Mouse (Mus musculus) right cerebral cortex, postnatal 25 days (tissue): Measurements from ENCODE around the gene Jun.

ENCODE experiments used
- DNase-seq: peaks from one replicate; pipeline ENCODE4 v3.0.0; 2022

Jun gene

DNA sequence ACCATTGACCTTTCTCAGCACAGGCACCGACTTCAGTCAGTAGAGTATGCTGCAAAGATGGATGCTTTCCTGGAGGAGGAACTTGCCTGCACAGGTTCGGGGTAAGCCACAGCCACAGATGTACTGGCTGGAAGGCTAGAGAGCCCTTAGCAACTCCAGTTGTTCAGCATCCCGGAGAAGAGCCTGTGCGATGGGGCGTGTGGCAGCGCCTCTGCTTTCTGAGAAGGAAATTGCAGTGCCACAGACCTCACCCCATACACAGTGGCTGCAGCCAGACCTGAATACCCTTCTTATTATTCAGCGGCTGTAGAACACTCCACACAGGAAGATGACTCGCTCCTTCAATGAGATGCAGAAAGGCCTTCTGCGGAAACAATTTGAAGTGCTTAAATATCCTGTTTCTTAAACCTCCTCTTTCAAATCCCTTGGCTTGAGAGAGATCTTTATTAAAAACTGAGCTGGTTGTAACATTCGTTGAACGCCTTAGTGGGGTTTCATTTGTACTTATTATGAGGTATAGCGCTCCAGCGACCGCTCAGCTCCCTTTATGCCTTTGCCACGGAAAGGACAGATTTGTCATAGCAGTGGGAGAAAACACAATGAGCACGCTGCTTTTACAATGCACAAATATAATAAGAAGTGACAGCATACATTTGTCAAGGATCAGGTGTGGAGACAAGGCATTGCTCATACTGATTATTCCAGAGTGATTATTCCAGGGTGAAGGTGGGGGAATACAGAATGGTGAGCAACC lies 26.0 kb downstream of the Jun start:
- no peak for DNase-seq

DNA sequence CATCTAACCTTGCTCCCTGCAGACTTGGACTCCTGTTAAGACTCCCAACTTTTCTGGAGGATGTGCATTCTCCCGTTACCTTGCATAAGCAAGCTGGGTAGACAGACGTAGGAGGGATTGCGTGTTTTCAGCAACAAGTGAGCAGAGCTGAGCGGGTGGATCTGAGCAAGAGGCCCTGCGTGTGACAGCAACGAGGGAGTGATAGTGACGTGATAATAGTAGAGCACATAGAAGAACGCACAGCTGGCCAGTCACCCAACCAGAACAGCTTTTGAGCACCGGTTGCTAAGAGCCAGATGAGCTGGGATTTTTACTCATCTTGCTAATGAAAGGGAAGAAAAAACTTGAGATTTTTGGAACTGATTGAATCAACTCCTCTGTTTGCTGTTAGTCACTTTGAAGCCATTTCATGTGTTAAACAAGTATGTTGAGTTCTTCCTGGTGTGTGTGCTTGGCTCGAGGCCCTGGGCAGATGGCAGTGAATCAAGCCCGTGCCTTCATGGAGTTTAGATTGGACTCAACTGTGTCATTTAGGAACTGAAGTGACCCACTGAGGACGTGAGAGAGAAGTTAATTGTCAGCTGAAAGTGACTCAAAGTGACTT lies 28.6 kb downstream of the Jun start:
- no peak for DNase-seq

DNA sequence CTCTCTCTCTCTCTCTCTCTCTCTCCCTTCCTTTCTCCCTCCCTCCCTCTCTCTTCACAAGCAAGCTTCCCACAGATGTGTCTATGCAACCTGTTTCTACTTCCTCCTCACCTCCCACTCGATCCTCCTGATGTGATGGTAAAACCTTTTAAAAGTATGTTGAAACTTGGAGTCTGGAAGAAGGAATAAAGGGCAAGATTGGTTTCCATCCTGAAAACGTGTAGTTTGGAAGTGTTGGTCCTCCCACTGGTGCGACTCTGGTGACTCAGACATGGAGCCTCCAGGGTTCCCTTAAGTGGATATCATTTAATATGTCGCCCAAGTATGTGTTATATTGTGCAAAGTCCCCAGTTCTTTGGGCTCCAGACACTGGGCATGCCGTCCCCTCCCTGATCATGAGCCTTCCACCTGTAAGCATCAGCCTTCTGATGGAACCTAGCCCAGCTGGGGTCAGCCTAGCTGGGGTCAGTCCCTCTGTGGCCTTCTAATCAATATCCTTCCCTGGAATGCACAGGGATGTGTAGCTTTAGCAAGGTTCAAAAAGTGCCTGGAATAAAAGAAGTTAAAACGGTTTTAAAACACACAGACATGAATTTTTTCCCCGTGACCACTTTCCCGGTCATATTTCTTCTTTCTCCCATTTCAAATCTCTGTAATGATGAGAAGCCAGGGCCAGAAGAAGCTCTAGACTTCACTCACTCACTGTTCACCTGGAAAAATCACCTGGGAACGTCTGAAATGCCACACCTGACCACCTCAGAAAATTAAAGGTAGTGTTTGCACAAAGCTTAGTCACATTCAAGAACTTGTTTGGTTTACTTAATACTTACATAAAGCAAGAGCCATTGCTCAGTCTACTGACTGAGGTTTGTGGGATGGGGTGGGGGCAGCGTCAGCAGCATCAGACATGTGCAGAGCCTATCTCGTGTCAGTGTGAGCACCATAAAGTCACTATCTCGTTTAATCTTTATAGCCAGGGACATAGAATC lies 30.1 kb downstream of the Jun start:
- no peak for DNase-seq

DNA sequence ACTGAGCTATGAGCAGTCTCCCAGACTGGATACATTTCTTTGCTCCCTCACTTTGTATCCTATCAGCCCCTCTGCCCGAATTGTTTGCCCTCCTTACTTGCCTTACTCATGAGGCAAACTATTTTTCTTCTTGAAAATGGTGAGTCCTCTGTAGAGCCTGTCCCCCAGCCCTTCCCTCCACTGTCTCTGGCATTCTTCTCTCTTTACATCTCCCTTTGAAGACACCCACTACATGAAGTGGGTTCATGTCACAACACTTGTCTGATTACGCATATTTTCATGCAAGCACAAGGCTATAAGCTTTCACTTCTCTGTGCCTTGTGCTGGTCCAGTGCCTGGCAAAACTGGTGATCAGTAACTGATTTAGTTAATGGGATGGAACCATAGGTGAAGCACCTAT lies 31.8 kb downstream of the Jun start:
- no peak for DNase-seq

DNA sequence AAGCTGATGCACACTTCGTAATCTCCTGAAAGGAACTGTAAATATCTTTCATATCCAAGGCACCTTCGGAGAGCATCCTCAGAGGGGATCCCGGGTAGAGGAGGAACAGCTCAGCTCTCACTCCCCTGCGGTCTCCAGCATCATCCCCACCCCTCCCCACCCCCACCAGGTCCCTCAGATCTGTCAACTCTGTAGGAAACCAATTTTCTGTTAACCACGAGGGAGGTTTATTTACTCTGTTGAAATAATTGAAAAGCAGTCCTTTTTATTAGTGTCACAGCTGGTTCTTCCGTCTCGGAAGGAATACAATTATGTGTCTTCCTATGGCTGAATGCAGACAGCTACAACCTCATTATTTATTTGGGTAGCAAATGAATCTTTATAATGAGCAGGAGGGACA lies 33.8 kb downstream of the Jun start:
- no peak for DNase-seq

DNA sequence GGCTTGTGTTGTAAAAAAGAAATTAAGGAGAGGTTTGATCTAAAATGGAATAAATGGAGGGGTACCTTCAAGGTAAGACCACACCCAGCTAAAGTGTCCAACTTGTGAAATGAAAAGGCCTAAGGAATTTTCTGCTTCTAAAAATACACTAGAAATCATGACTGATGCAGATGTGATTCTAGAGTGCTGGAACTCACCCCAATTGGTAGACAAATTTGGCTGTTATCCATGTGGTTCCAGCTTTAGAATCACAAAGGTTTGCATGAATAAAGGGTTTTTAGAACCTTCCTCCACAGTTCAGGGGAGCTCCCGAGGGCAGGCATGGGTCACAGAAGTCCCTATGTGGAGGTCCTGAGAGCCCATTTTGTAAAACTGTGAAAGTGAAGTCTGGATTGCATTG lies 39.3 kb downstream of the Jun start:
- DNase-seq, result no peak

DNA sequence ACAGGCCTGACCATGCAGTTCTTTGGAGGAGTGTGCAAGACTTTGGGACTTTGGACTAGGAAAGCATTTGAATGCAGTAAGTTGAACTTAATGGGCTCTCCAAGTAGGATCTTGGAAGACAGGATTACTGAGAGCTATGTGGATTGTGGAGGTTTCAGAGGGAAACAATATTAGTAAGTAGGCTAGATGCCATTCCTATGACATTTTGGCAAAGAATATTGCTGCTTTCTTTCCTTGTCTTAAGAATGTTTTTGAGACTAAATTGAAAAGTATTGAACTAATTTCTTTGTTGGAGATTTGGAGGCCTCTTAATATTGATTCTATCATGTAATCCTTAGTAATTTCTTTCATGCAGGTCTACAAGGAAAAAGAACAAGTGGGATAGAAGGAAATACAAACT lies 39.8 kb downstream of the Jun start:
- DNase-seq, result no peak

DNA sequence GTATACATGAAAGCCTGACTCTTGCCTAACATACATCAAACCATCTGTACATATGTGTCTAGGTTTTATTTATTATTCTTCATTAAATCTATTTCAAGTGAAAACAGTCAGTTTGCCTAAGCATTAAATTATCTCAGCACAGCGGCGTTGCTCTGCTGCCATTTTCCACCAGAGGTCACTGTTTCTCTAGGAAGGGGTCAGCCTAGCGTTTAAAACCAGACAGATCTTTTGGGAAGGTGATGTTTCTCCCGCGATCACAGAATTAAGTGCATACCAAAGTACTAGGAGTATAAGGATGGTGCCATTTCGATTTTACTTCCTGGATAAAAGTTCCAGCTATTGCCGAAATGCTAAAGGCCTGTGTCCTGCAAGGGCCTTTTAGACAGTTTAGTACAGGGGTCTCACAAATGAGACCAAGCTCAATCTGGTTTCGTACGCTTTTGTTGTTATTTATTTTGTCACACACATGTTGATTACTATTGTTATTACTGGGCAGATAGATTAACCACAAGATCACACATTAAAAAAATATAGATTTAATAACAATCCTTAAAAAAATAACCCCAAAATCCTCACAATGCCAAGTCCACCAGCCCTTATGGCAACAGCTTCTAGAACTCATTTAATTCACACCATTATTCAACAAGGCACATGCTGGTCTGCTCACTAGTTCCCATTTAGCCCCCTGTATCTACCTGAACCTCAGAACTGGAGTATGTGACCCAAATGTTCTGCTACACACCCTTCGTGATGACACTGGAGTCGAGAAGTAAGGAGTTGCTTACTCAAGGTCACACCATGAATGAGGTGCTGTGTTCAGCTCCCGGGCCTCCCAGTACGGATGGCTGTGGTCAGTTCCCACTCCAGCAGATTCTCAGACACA lies 43.6 kb downstream of the Jun start:
- peak; percentile 73 for DNase-seq

DNA sequence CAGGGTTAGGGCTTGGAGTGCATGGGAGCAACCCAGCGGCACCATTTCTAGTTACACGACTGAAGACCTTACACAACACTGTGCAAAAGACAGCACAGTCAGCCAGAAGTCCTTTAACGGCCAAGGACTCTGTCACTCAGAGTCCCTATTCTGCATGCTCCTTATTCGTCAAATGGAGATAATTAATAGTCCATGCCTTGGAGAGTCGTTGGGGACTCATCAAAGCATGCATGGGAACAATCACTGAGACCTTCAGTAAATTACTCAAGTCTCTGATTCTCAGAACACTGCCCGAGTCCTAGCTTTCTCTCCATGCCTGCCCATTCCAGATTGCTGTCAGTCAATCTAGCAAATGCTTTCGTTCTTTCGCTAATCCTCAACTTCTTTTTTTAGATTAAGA lies 44.3 kb downstream of the Jun start:
- no peak for DNase-seq

DNA sequence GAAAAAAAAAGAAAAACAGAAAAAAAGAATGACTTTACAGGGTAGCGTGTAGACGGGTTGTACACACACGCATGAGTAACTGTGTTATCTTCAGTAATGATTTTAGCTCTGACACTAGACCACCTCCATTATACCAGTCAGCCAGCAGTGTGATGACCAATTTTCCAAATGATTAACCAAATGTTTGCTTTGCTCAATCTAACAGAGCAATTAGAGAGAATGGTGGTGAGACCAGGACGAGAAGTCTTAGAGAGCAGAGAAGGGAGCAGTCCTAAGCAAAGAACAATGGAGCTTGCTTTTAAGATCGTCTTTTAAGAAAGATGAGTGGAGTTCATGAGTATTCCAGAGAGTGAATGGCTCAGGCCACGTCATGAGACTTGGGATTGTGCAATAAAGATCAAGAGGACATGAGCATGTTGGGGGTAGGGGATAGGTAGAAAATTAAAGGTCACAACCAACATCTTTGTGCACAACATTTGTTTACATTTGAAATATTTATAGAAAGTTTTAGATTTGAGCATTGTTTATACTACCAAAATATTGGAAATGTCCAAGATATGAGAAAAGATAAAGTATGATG lies 46.7 kb downstream of the Jun start:
- DNase-seq, result no peak

DNA sequence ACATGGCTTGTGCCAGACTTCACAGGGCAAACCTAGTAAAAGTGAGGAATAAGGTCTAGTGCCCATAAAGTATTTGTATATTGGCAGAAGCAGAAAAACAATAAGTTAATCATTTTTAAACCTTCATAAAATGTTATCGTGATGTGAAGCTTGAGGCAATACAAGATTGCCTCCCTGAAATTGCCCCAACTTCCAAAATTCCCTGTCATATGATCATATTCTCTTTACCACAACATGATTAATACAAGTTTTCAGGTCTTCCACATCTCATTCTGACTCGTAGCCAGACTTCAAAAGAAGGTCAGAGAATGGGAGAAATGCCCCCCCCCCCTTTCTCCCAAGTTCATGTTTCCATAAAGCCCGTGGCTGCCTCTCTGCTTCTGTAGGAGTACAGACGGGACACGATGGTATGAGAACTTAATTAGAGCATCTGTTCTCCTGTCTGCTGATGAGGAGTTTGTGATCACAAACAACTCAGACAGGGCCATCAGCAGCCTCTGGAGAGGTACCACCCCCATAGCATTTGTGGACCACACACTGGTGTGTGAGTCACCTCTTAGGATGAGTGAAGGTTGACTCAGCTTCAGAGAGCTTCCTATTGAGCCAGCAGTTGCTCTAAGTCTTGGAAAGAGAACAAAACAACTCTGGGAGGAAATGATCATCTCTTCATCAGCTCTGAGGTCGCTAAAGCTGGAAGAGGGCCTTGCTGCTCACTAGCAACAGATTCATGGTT lies 50.8 kb downstream of the Jun start:
- DNase-seq, result no peak

DNA sequence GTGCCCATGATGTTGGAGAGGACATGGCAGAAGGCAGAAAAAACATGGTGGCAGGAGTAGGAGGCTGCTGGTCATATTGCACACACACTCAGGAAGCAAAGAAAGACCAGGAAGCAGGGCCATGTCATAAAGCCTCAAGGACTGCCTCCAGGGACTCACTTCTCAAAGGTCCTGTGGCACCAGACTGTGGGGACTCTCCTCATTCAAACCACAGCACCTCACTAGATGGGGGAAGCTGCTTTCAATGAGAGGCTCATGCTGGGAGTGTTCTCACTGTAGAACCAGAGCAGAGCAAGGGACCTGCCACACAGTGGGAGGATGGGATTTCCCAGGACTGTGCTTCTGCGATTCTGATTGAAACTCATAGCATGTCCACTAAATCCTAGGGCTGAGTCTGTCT lies 51.9 kb downstream of the Jun start:
- no peak for DNase-seq

DNA sequence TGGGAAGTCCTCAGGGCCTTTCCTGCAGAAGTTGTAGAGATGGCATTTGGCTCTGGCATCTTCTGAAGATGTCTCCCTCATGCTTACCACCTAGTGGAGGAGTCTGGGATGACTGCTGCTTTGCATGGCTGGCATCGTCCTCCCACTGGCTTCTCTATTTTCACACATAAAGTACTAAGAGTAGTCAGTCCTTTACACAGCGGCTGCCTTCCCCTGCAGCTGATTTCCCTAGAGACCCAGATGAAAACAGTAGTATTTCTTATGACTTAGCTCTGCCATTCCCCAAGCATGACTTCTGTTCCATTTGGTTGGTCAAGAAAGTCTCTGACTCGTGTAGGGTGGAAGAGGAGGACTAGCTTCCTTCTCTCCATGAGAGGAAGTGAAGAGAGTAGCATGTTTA lies 52.8 kb downstream of the Jun start:
- DNase-seq, result no peak
